Mouse (Mus musculus): ENCODE data around the gene Rpl22. TPM values are rescaled to one million over a fixed set of nuclear protein-coding genes. Genes with fewer than 3 reads are reported as not detected.

Rpl22 gene
- polyA plus RNA-seq, 1 experiment: 1,224 TPM

GRCm38 (mm10) chr4:152292102-152292765 is 33.3 kb upstream of the Rpl22 start:
- no peak overlapping the region for H3K27ac ChIP-seq (ENCODE audit: control insufficient read depth, insufficient read depth, low read depth, low read length, poor library complexity)
- TF ChIP-seq CTCF (IDR thresholded peaks at IDR 0.05; ENCODE audit: control insufficient read depth, insufficient read depth, low read length) (no peak), POLR2A (IDR thresholded peaks at IDR 0.05; ENCODE audit: borderline replicate concordance, control insufficient read depth, low read depth, low read length) (no peak)
- WGBS: 48% methylated on average over 12 of the region's 12 CpGs
- H3K4me3 ChIP-seq (replicated peaks; ENCODE audit: control insufficient read depth, low read depth, low read length): no peak overlapping the region
- H3K4me1 ChIP-seq (ENCODE audit: control insufficient read depth, insufficient read depth, low read length): peaks cover 1% of the 10 kb centered on the region; the same call in 1 of the 2 replicates

GRCm38 (mm10) chr4:152294188-152294929 is 31.2 kb upstream of the Rpl22 start:
- TF ChIP-seq POLR2A (IDR thresholded peaks at IDR 0.05; ENCODE audit: borderline replicate concordance, control insufficient read depth, low read depth, low read length) (no peak), CTCF (IDR thresholded peaks at IDR 0.05; ENCODE audit: control insufficient read depth, insufficient read depth, low read length) (no peak)

GRCm38 (mm10) chr4:152295916-152296315 is 29.6 kb upstream of the Rpl22 start:
- no peak for TF ChIP-seq POLR2A (IDR thresholded peaks at IDR 0.05; ENCODE audit: borderline replicate concordance, control insufficient read depth, low read depth, low read length)
- no peak for TF ChIP-seq CTCF (IDR thresholded peaks at IDR 0.05; ENCODE audit: control insufficient read depth, insufficient read depth, low read length)
- no peak overlapping the region for H3K27ac ChIP-seq (ENCODE audit: control insufficient read depth, insufficient read depth, low read depth, low read length, poor library complexity)
- 2% methylated on average over 4 of the region's 4 CpGs for WGBS
- peaks cover 1% of the 10 kb centered on the region; the same call in 1 of the 2 replicates for H3K4me1 ChIP-seq (ENCODE audit: control insufficient read depth, insufficient read depth, low read length)
- no peak overlapping the region for H3K4me3 ChIP-seq (replicated peaks; ENCODE audit: control insufficient read depth, low read depth, low read length)

More at GRCm38 (mm10) chr4:152294188-152294929, 31.2 kb upstream of the Rpl22 start:
- Histone ChIP-seq H3K4me1 (ENCODE audit: control insufficient read depth, insufficient read depth, low read length) (peaks cover 1% of the 10 kb centered on the region; the same call in 1 of the 2 replicates), H3K4me3 (replicated peaks; ENCODE audit: control insufficient read depth, low read depth, low read length) (no peak overlapping the region), H3K27ac (ENCODE audit: control insufficient read depth, insufficient read depth, low read depth, low read length, poor library complexity) (no peak overlapping the region)
- WGBS: 27% methylated on average over 10 of the region's 10 CpGs

- TF ChIP-seq CTCF (IDR thresholded peaks at IDR 0.05; ENCODE audit: control insufficient read depth, insufficient read depth, low read length) (no peak), POLR2A (IDR thresholded peaks at IDR 0.05; ENCODE audit: borderline replicate concordance, control insufficient read depth, low read depth, low read length) (no peak)
- H3K4me1 ChIP-seq (ENCODE audit: control insufficient read depth, insufficient read depth, low read length): peaks cover 1% of the 10 kb centered on the region; the same call in 1 of the 2 replicates
- WGBS: 5% methylated on average over 8 of the region's 8 CpGs
- peak overlapping the region; percentile 94; the same call in 1 of the 2 replicates for H3K27ac ChIP-seq (ENCODE audit: control insufficient read depth, insufficient read depth, low read depth, low read length, poor library complexity)
- H3K4me3 ChIP-seq (replicated peaks; ENCODE audit: control insufficient read depth, low read depth, low read length): peak overlapping the region; percentile 95
Measured at GRCm38 (mm10) chr4:152296371-152296770, 29.2 kb upstream of the Rpl22 start.

GRCm38 (mm10) chr4:152296874-152297861 is 28.4 kb upstream of the Rpl22 start, which contains the start of gene Icmt:
Icmt (plus strand) TSS chr4:152297227.
- TF ChIP-seq CTCF (IDR thresholded peaks at IDR 0.05; ENCODE audit: control insufficient read depth, insufficient read depth, low read length) (0 out of 2 replicates have a peak, but pooled peaks have one; percentile 4), POLR2A (IDR thresholded peaks at IDR 0.05; ENCODE audit: borderline replicate concordance, control insufficient read depth, low read depth, low read length) (peak; percentile 94; the same call in 1 of the 2 replicates)
- under 1% methylated on average over 118 of the region's 119 CpGs for WGBS
- peaks cover 1% of the 10 kb centered on the region; the same call in 1 of the 2 replicates for H3K4me1 ChIP-seq (ENCODE audit: control insufficient read depth, insufficient read depth, low read length)

GRCm38 (mm10) chr4:152298836-152299235 is 26.7 kb upstream of the Rpl22 start:
- 88% methylated on average over 14 of the region's 14 CpGs for WGBS
- no peak overlapping the region for H3K27ac ChIP-seq (ENCODE audit: control insufficient read depth, insufficient read depth, low read depth, low read length, poor library complexity)
- no peak overlapping the region for H3K4me3 ChIP-seq (replicated peaks; ENCODE audit: control insufficient read depth, low read depth, low read length)
- peaks cover 1% of the 10 kb centered on the region; the same call in 1 of the 2 replicates for H3K4me1 ChIP-seq (ENCODE audit: control insufficient read depth, insufficient read depth, low read length)
- no peak for TF ChIP-seq CTCF (IDR thresholded peaks at IDR 0.05; ENCODE audit: control insufficient read depth, insufficient read depth, low read length)
- TF ChIP-seq POLR2A (IDR thresholded peaks at IDR 0.05; ENCODE audit: borderline replicate concordance, control insufficient read depth, low read depth, low read length): no peak

More at GRCm38 (mm10) chr4:152296874-152297861, 28.4 kb upstream of the Rpl22 start, which contains the start of gene Icmt:
- peak within 1 kb of the TSS; percentile 95 for H3K4me3 ChIP-seq (replicated peaks; ENCODE audit: control insufficient read depth, low read depth, low read length)
- peak within 1 kb of the TSS; percentile 94 for H3K27ac ChIP-seq (ENCODE audit: control insufficient read depth, insufficient read depth, low read depth, low read length, poor library complexity)

- WGBS: 90% methylated on average over 8 of the region's 8 CpGs
- H3K27ac ChIP-seq (ENCODE audit: control insufficient read depth, insufficient read depth, low read depth, low read length, poor library complexity): no peak overlapping the region
- no peak overlapping the region for H3K4me3 ChIP-seq (replicated peaks; ENCODE audit: control insufficient read depth, low read depth, low read length)
- peaks cover 1% of the 10 kb centered on the region; the same call in 1 of the 2 replicates for H3K4me1 ChIP-seq (ENCODE audit: control insufficient read depth, insufficient read depth, low read length)
- no peak for TF ChIP-seq POLR2A (IDR thresholded peaks at IDR 0.05; ENCODE audit: borderline replicate concordance, control insufficient read depth, low read depth, low read length)
- TF ChIP-seq CTCF (IDR thresholded peaks at IDR 0.05; ENCODE audit: control insufficient read depth, insufficient read depth, low read length): no peak
Measured at GRCm38 (mm10) chr4:152300375-152300774, 25.2 kb upstream of the Rpl22 start.

All from bone marrow, adult 2 months (tissue).